Mouse (Mus musculus) small intestine, adult 2 months (tissue): Measurements from ENCODE around the gene Tnk2.

ENCODE experiments used
- CTCF ChIP-seq: fragments of 200-500 bp; IDR thresholded peaks from 2 replicates; pipeline ENCODE4 v1.5.1; 2012; ENCODE audit warnings: low read depth, mild to moderate bottlenecking, control low read depth, inconsistent platforms, low read length, moderate library complexity, mixed read lengths; ENCODE audit not compliant: insufficient replicate concordance, insufficient read length; ENCODE audit errors: extremely low read depth
- POLR2A ChIP-seq: fragments of 200-500 bp; IDR thresholded peaks from 2 replicates; pipeline ENCODE4 v1.6.1; 2012; ENCODE audit warnings: low read depth, mild to moderate bottlenecking, control low read depth, inconsistent platforms, low read length, moderate library complexity

DNA sequence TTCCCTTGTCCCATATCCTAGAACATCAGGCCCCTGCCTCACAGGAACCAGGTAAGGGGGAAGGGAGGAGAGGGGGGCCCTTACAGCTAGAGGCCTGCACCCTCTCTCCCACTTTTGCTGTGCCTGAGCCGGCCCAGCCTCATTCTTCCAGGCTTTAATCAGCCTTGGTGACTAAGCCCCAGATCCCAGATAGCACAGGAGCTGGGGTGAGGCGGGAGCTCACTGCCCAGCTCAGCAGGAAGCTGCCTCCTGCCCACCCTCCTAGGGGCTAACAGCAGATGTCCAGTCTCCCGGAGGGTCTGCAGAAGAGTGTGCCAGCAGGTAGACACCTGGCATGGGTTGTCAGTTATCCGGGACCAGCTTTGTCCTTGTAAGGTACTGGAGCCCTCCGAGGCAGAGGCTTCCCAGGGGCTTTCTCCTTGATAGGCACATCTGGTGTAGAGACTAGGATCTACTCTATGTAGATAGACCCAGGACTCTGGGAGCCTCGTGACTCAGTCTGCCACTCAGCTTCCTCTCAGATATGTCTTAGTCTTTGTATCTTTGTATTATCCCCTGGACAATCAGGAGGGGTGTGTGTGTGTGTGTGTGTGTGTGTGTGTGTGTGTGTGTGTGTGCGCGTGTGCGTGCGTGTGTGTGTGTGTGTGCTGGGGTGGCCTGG is 33.5 kb downstream of the Tnk2 start:
- TF ChIP-seq POLR2A (no peak), CTCF (no peak)
